Mouse (Mus musculus) cerebellum, adult 2 months (tissue): ENCODE data around the gene Ccdc149. TPM values are rescaled to one million over a fixed set of nuclear protein-coding genes. Genes with fewer than 3 reads are reported as not detected.

Source experiments
- DNase-seq, 2 experiments: peaks; one replicate each; pipeline ENCODE4 v3.0.0; 2021
- H3K27ac ChIP-seq: fragments of 200-500 bp; 2 replicates; pipeline ENCODE4 v1.5.1; 2012; ENCODE audit warnings: low read length, control low read depth, inconsistent platforms; ENCODE audit not compliant: insufficient read depth
- H3K27me3 ChIP-seq: fragments of 200-500 bp; 2 replicates; pipeline ENCODE4 v1.6.1; 2012; ENCODE audit warnings: inconsistent platforms, mild to moderate bottlenecking, low read length, moderate library complexity; ENCODE audit not compliant: control insufficient read depth, insufficient read depth
- H3K4me1 ChIP-seq: fragments of 200-500 bp; 2 replicates; pipeline ENCODE4 v1.6.1; 2011; ENCODE audit warnings: low read length; ENCODE audit not compliant: control insufficient read depth, insufficient read depth
- H3K4me3 ChIP-seq: fragments of 200-500 bp; replicated peaks from 2 replicates; pipeline ENCODE3; 2011; ENCODE audit warnings: mild to moderate bottlenecking, low read depth, low read length, control low read depth; ENCODE audit not compliant: insufficient read depth
- CTCF ChIP-seq: fragments of 200-500 bp; IDR thresholded peaks from 2 replicates; pipeline ENCODE4 v1.5.1; 2011; ENCODE audit warnings: low read depth, mild to moderate bottlenecking, control low read depth, low read length, moderate library complexity, borderline replicate concordance; ENCODE audit not compliant: insufficient read depth
- POLR2A ChIP-seq: fragments of 200-500 bp; IDR thresholded peaks from 2 replicates; pipeline ENCODE4 v1.6.1; 2011; ENCODE audit warnings: low read length, control low read depth, borderline replicate concordance; ENCODE audit not compliant: insufficient read depth
- WGBS: fragments of 180-500 bp; shearing (Covaris S2); methylation state at CpG from one replicate; pipeline ENCODE4 v1.1.7; 2018; 5-methylcytosine and 5-hydroxymethylcytosine counted together
- polyA plus RNA-seq: library from polyadenylated mRNA; depleted of rRNA; stranded (reverse); fragments of >200 nt; gene quantifications from 2 replicates; pipeline ENCODE4 v1.2.3, GENCODE M21; 2012; rRNA removed

The Ccdc149 gene
- polyA plus RNA-seq, 1 experiment = 30.4 TPM

DNA sequence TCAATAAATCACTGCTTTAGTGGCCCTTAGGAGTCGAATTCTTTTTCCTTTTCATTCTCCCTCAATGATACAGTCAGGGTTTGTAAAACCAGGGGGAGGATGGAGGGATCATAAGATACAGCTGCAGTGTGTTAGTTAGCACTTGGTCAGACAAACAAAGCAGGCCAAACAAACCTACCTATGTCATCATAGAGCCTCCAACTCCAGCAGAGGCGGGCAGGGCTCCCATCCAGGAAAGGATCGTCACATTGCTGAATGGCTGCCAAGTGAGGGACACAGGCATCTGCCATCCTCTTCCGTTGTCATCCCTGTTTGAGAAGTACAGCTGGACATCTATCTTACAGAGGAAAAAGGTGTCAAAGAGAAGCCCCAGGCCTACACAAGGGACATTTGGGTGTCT lies 116.9 kb downstream of the Ccdc149 start:
- no peak overlapping the region for H3K27ac ChIP-seq
- peak in 1 of 2 experiments; percentile 38 for DNase-seq
- no peak overlapping the region for H3K4me3 ChIP-seq
- WGBS = 40% methylated on average over 4 of the region's 4 CpGs
- no peak for TF ChIP-seq CTCF
- TF ChIP-seq POLR2A = no peak
- no peaks in the 10 kb centered on the region for H3K4me1 ChIP-seq
- no peaks in the 10 kb centered on the region for H3K27me3 ChIP-seq

DNA sequence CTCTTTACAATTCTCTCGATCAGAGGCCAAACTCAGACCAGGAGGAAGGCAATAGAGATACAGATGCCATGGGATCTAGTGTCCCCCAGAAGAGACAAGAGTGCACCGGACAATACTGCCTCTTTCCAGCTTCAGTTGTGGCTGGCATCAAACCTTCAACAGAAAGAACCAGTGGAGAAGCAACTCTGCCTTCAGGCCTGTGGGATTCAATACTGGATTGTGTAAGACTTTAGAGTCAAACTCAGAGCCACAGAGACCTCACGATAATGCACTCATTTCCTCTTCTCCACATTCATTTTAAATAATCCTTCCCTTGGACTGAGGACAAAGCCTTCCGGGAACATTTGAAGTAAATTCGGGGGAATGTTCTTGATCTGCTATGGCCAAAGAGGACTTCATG lies 118.6 kb downstream of the Ccdc149 start:
- 85% methylated on average over 5 of the region's 5 CpGs for WGBS
- Histone ChIP-seq H3K27me3 (no peaks in the 10 kb centered on the region), H3K27ac (no peak overlapping the region), H3K4me3 (no peak overlapping the region), H3K4me1 (no peaks in the 10 kb centered on the region)
- no peak for TF ChIP-seq CTCF
- TF ChIP-seq POLR2A = no peak
- DNase-seq = no peak

DNA sequence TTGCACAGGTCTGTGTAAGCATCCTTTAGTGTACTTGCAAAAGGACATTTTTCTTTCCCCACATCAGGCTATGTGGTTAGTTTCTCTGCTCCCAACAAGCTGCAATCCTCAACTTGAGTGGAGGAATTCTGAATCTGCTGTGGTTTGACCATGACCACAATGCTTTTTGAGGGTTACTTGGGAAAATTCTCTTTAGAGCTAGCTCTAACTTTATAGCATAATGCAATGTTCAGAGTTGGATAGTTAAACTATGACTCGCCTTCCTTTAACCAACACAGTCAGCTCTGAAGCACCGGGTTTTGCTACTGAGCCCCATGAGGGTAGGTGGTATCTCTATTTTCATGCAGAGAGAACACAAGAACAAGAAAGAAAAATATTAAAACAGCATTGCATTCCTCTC lies 119.8 kb downstream of the Ccdc149 start:
- TF ChIP-seq POLR2A (no peak), CTCF (no peak)
- H3K4me1 ChIP-seq = no peaks in the 10 kb centered on the region
- H3K27me3 ChIP-seq = no peaks in the 10 kb centered on the region
- no peak for DNase-seq
- no peak overlapping the region for H3K27ac ChIP-seq
- 95% methylated on average over 2 of the region's 2 CpGs for WGBS
- no peak overlapping the region for H3K4me3 ChIP-seq

DNA sequence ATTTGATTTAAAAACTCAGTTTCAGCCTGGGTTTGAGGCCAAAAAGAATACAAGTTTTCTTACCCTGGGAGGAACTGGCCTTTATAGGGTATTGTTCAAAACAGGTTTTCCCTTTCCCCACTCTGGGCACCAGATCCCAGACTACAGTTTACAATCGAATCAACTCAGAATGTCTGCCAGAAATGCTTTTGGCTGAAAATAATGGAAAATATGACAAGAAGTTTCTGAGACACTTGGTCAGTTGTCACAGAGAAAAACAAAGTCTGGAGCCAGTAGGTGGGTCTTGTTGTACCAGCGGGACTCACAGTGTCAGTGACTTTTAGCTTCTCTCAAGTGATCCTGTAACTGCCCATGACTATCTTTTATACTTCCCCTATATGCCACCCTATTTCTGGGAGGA lies 120.9 kb downstream of the Ccdc149 start:
- Histone ChIP-seq H3K27ac (no peak overlapping the region), H3K27me3 (no peaks in the 10 kb centered on the region), H3K4me3 (no peak overlapping the region), H3K4me1 (no peaks in the 10 kb centered on the region)
- 51% methylated on average over 2 of the region's 2 CpGs for WGBS
- DNase-seq = no peak
- no peak for TF ChIP-seq CTCF
- TF ChIP-seq POLR2A = no peak

- TF ChIP-seq CTCF (no peak), POLR2A (no peak)
- 57% methylated on average over 2 of the region's 2 CpGs for WGBS
- H3K27ac ChIP-seq = no peak overlapping the region
- H3K4me1 ChIP-seq = no peaks in the 10 kb centered on the region
- no peaks in the 10 kb centered on the region for H3K27me3 ChIP-seq
- DNase-seq = no peak
- no peak overlapping the region for H3K4me3 ChIP-seq
Observed at GRCm38 (mm10) chr5:52346890-52347289, 124.4 kb downstream of the Ccdc149 start.

DNA sequence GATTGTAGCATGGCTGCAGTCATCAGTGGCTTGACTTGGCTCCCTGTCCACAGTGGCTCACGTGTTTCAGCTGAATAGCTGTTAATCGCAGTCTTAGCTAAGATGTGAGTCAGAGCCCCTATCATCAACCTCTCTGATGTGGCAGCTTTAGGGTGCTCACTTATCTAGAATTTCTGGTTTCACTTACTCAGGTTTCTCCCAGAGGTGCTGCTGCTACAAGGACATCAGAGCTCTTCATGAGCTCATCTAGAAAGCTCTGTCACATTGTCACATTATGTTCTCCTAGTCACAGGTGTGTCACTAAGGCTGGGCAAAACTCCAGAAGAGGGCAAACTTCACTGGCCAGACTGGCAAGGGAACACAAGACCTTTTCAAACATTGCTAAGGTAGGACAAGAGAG lies 132.2 kb downstream of the Ccdc149 start:
- TF ChIP-seq CTCF = no peak
- TF ChIP-seq POLR2A = no peak
- Histone ChIP-seq H3K27me3 (no peaks in the 10 kb centered on the region), H3K27ac (no peak overlapping the region), H3K4me3 (no peak overlapping the region), H3K4me1 (no peaks in the 10 kb centered on the region)
- WGBS = 85% methylated on average over 2 of the region's 2 CpGs
- DNase-seq = no peak

GRCm38 (mm10) chr5:52335590-52335989 lies 135.7 kb downstream of the Ccdc149 start:
- TF ChIP-seq POLR2A (no peak), CTCF (no peak)
- DNase-seq = no peak
- 64% methylated on average over 3 of the region's 3 CpGs for WGBS

DNA sequence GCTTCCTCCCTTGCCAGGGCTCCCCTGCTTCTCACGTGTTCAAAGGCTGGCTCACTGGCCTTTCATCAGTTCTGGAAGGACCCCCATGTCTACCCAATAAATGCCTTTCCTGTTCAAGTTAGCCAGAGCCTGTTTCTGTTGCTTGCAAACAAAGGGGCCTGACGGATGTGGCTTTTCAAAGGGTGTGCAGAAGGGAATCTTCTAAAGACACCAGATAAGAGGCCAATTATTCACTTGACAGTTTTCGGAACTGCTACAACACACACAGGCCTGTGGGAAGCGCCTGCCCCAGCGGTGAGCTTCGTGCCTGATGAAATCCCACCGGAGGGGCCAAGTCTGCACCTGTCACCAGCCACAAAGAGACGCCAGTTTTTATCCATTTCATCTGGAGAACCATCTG lies 139.2 kb downstream of the Ccdc149 start:
- WGBS = 17% methylated on average over 8 of the region's 8 CpGs
- no peak overlapping the region for H3K27ac ChIP-seq
- H3K4me1 ChIP-seq = no peaks in the 10 kb centered on the region
- no peak for DNase-seq
- no peaks in the 10 kb centered on the region for H3K27me3 ChIP-seq
- TF ChIP-seq CTCF = no peak
- TF ChIP-seq POLR2A = no peak
- H3K4me3 ChIP-seq = no peak overlapping the region

More at GRCm38 (mm10) chr5:52335590-52335989, 135.7 kb downstream of the Ccdc149 start:
- Histone ChIP-seq H3K27me3 (no peaks in the 10 kb centered on the region), H3K27ac (no peak overlapping the region), H3K4me3 (no peak overlapping the region), H3K4me1 (no peaks in the 10 kb centered on the region)

Other genes with a start within 250 kb of the Ccdc149 start
- 11.7 and 14.0 TPM in 2 replicates for gene Sod3, start 107.7 kb downstream of the Ccdc149 start, polyA plus RNA-seq
- gene Lgi2, start 94.9 kb upstream of the Ccdc149 start, polyA plus RNA-seq = 47.0 and 52.0 TPM in 2 replicates
- gene Sepsecs, start 198.2 kb upstream of the Ccdc149 start, polyA plus RNA-seq = 9.9 and 11.7 TPM in 2 replicates